Mouse (Mus musculus): ENCODE data around the gene Prkab2. TPM values are rescaled to one million over a fixed set of nuclear protein-coding genes. Genes with fewer than 3 reads are reported as not detected.

Gene Prkab2
- total RNA-seq (2021): 10 to 100 TPM; 35.3 TPM
- long read RNA-seq, full-length matches to known transcripts: 15 of 64 reads
- long read RNA-seq, partial matches to known transcripts: 26 of 64 reads
- long read RNA-seq, other reads (novel, unspliced or antisense): 23 of 64 reads

GRCm38 (mm10) chr3:97657655-97658411, at the start of gene Prkab2:
Prkab2 (plus strand) TSS chr3:97658193.
- DNase-seq (ENCODE audit: low spot score in 2 of 2): peak; percentile 97 to 99

- no peak for DNase-seq (ENCODE audit: low spot score in 2 of 2)
Observed at GRCm38 (mm10) chr3:97609201-97609844, 48.7 kb upstream of the Prkab2 start.

DNA sequence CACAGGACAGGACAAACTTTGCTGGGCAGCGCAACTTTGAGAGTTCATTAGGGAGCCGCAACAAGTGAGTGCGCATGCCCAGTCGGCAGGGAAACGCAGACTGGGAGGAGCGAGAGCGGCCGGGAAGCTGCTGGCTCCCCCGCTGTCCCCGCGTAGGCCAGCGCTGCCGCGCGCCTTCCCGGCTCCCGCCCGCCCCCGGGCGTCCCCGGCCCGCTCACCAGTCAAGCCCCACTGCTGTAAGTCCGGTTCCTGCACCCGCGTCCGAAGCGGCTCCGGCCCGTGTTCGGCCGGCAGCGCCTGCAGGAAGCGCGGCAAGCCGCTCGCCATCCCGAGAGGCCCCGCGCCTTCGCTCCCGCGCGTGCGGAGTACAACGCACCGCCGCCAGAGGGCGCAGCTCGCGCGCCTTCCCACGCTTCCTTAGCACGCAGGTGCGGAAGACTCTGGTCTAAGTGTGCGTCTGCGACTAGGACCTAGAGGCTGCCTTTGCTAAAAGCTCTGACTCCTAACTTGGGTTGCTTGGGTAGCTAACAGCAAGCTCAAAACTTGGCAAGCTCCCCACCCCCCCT, 48.1 kb upstream of the Prkab2 start, which contains the start of gene Chd1l:
Gene Chd1l, minus strand, starts transcription at position 359 of the 566 bp plus-strand sequence.
- peak; percentile 89 to 93 for DNase-seq (ENCODE audit: low spot score in 2 of 2)

DNA sequence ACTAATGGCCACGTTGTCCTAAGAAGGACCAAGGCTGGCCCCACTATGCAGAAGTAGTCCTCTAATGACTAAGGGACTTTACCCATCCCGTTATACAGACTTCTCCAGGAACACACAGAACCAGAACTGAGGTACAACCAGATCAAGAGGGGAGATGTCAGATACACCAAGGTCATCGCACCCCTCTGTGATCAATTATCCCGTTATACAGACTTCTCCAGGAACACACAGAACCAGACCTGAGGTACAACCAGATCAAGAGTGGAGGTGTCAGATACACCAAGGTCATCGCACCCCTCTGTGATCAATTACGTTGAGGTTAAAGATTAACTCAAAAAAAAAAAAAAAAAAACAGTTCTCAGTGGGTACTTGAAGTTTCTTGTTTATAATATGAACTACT, 47.0 kb upstream of the Prkab2 start:
- no peak for DNase-seq (ENCODE audit: low spot score in 2 of 2)

- DNase-seq (ENCODE audit: low spot score in 2 of 2): no peak
Observed at GRCm38 (mm10) chr3:97615154-97615553, 42.8 kb upstream of the Prkab2 start.

GRCm38 (mm10) chr3:97615933-97616332, 42.1 kb upstream of the Prkab2 start:
- DNase-seq (ENCODE audit: low spot score in 2 of 2): no peak

GRCm38 (mm10) chr3:97617091-97617825, 40.7 kb upstream of the Prkab2 start:
- no peak for DNase-seq (ENCODE audit: low spot score in 2 of 2)

GRCm38 (mm10) chr3:97617899-97618298, 40.1 kb upstream of the Prkab2 start:
- DNase-seq (ENCODE audit: low spot score in 2 of 2): no peak

GRCm38 (mm10) chr3:97620657-97621056, 37.3 kb upstream of the Prkab2 start:
- no peak for DNase-seq (ENCODE audit: low spot score in 2 of 2)

GRCm38 (mm10) chr3:97624611-97625010, 33.4 kb upstream of the Prkab2 start:
- no peak for DNase-seq (ENCODE audit: low spot score in 2 of 2)

DNA sequence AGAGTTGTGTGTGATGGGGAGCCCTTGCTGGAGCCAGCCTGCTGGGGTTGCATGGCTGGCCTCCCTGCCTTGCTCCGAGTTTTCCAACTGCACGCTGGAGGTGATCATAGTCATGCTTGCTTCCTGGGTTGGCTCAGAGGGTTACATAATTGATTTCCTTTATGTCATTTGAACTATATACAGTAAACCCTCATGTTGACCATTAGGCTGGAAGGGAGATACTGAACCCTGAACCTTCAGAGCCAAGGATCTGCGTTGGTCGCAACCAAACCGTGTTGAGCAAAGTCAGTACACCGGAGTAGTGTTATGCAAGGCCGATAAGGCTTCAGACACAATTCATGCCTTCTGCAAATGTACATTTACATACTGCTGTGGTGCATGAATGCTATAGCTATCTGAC, 30.1 kb upstream of the Prkab2 start:
- no peak for DNase-seq (ENCODE audit: low spot score in 2 of 2)

DNA sequence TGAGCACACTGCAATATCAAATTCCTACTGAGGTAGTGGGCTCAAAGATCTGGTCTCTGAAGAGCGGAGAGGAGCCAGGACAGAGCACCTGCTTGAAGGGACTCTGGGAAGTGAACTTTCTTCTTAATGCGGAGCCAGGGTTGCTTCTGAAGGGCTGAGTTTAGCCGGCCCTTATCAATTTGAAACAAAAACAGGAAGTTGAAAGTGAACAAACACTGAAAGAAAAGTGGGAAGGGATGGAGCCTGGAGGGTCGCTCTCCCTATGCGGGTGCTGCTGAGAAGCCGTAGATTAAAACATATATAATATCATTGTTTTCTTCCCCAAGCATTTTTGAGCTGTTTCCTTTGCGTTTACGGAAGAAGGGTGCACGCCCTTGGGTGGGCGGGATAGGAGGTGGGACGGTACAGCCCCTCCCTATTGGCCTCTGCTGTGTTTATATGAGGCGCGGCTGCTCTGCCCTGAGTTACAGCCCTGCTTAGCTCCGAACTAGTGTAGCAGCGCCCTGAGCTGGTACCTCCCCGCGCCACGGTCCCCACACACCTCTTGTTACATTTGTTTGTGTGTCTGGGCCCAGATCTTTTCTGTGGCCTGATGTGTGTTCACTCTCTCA, 29.5 kb upstream of the Prkab2 start, which contains the start of gene Fmo5:
Gene Fmo5, plus strand, starts transcription at position 414 of the 611 bp plus-strand sequence.
- no peak for DNase-seq (ENCODE audit: low spot score in 2 of 2)

DNA sequence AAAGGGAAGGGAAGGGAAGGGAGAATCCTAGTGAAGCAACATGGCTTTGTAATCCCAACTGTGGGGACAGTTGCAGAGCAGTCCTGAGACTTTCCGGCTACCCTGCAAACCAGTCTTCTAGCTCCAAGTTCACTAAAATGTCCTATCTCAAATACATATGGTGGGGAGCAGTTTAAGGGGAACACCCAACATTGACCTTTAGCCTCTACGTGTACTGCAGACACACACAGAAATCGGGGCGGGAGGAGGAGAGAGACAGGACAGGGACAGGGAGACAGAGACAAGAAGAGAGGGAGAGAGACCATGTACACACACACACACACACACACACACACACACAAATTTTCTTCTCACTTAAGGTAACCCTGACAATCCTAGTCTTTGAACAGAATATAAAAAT, 28.1 kb upstream of the Prkab2 start:
- no peak for DNase-seq (ENCODE audit: low spot score in 2 of 2)

DNA sequence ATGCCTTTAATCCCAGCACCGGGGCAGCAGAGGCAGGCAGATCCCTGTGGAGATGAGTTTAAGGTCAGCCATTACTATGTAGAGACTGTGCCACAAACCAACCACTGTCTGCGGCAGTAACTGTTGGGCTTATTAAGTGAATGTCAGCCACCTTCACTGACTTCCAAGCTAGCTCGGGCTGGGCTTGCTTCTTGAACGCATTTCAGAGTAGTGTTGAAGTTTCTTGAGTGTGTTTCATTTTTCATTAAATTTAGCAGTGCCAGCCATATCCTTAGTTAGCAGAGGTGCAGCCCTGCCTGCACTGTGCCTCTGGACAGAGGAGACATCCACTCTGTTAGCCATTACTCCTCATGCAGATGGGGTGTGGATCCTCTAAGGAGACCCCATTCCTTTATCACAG, 27.2 kb upstream of the Prkab2 start:
- no peak for DNase-seq (ENCODE audit: low spot score in 2 of 2)

GRCm38 (mm10) chr3:97631258-97631860, 26.6 kb upstream of the Prkab2 start:
- DNase-seq (ENCODE audit: low spot score in 2 of 2): no peak

- DNase-seq (ENCODE audit: low spot score in 2 of 2): no peak
Observed at GRCm38 (mm10) chr3:97633456-97633855, 24.5 kb upstream of the Prkab2 start.

- no peak for DNase-seq (ENCODE audit: low spot score in 2 of 2)
Observed at GRCm38 (mm10) chr3:97634288-97634761, 23.7 kb upstream of the Prkab2 start.

- no peak for DNase-seq (ENCODE audit: low spot score in 2 of 2)
Observed at GRCm38 (mm10) chr3:97641396-97641795, 16.6 kb upstream of the Prkab2 start.

DNA sequence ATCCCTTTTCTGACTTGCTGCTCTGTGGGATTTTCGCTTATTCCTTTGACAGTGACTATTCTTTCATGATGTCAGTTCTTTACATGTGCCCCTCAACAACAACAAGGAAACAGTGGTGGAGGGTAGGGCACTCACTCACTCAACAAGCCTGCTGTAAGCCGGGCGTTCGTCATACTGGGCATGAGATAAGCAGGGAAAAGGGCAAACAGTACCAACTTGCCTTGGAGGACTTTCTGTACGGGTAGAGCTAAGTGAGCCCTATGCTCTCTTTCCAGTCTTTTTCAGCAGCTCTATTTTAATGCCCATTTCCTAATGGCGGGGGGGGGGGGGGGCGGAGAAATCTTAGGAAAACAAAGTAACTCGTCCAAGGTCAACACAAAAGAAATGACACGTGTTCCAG, 16.0 kb upstream of the Prkab2 start:
- DNase-seq (ENCODE audit: low spot score in 2 of 2): no peak

DNA sequence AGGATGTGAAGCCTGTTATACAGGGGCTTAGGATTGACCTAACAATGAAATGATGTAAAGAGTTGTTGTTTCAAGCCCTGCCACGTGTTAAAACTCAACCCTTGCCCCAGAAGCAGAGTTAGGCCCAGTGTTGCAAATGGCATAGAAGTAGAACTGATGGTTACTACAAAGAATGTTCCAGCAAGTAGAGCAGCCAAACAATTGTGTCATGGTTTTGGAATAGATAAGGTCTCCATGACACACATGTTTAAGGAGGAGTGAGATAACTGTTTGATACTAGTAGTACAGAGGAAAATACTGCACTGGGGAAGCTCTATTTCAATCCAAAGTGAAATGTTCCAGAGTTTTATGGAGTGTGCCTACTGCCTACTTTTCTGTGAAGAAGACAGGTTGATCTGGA, 9.5 kb upstream of the Prkab2 start:
- DNase-seq (ENCODE audit: low spot score in 2 of 2): no peak
